Mouse (Mus musculus): ENCODE data around the gene Ranbp2.
A peak's percentile ranks its signal among the peaks of the same experiment; 100 is the strongest.
"Not testable (repeated sequence)": the region's sequence is repeated elsewhere in the genome, so short reads cannot be mapped to it uniquely, and the experiment has no call there.

Ranbp2 gene

DNA sequence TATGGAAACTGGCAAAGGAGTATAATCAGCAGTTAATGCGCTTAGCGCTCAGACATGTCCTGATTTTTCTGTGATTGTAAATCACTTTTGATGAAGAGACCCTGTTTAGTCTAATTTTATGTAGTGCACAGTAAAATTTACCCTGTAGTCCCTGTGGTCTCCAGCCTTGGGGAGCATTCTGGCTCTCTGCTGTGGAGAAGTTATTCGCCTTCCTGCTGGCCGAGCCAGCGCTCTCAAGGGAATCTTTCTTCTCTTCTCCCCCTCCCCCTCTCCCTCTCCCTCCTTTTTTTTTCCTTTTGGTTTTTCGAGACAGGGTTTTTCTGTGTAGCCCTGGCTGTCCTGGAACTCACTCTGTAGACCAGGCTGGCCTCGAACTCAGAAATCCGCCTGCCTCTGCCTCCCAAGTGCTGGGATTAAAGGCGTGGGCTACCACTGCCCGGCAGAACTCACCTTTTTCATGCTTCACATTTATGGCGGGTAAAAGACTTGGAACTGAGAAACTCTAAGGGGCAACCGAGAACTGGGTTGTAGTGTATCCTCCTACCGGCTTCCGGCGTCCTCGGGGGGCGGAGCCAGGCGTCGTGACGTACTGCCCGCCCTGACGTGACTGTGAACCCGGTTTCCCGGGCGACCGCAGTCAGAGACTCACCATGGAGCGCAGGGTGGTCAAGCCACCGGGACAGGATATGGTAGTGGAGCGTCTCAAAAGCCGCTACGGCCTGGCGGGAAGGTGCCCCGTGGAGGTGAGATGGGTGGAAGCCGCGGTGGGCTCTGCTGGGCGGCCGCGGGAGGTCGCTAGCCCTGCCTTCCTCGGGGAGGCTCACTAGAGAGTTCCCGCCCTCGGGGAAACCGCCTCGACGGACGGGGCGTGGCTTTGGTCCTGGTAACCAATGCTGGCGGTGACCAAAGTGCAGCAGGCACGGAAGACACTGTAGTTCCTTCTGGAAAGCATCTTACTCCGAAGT is 50.9 kb downstream of the Ranbp2 start, which contains the start of gene Ccdc138:
Gene Ccdc138 (plus strand): TSS at position 629 of the 965 bp plus-strand sequence.
- DNase-seq (ENCODE audit: low spot score): peak; percentile 90

DNA sequence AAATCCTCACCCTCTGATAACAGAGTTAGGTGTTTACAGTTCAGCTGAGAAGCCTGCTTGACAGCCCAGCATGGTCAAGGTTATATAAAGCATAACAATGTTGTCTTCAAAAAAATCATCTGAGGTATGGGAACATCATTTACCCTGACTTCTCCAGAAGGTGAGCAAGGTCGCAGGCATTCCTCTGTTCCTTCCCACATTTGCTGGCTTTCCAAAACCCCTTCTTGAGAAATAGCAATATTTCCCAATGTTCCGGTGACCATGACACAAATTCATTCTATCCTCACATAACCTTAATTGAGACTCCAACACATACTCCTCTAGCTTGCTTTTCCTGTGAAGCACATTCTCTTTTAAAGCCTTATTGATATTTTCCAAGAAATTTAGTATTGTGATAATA is 51.8 kb downstream of the Ranbp2 start:
- no peak for DNase-seq (ENCODE audit: low spot score)

- DNase-seq (ENCODE audit: low spot score): no peak
Observed at GRCm38 (mm10) chr10:58529358-58529757, 82.6 kb downstream of the Ranbp2 start.

DNA sequence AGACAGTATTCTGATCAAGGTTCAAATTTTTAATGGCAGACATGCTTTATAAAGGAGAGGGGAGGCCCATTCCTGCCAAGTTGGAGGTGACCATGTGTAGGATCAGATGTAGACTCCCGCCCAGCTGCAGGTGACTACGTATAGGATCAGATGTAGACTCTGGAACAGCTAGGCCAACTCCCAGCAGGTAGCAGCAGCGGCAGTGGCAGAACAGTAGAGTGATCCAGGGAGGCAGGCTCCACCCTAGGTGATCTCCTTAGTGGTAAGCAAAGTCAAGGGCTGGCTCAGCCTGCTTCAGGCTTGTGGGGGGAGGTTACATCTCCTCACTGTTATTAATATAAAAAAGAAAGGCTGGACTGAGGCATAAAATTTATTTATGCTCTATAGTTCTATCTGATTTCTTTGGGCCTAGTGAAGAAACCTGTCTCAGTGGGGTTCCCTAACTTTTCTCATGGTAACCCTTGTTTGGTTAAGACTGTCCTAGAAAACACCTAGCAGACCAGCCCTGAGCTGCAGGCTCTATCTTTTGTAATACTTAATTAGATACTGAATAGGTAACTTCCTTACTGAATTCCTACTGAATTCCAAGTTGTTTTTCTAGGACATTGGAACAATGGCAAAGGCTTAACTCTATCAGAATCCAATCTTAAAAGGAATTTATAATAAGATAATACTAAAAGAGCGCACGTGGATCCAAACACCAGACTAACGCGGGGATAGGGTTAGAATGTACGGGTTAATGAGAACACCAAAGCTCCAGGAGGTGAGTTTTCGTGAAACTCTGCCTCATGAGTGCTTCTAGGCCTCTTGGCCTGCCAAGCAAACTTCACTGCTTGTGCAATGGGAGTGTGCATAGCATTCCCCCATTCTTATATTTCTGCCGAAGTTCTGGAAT is 84.4 kb downstream of the Ranbp2 start:
- no peak for DNase-seq (ENCODE audit: low spot score)

GRCm38 (mm10) chr10:58532177-58532576 is 85.5 kb downstream of the Ranbp2 start:
- DNase-seq (ENCODE audit: low spot score): no peak

DNA sequence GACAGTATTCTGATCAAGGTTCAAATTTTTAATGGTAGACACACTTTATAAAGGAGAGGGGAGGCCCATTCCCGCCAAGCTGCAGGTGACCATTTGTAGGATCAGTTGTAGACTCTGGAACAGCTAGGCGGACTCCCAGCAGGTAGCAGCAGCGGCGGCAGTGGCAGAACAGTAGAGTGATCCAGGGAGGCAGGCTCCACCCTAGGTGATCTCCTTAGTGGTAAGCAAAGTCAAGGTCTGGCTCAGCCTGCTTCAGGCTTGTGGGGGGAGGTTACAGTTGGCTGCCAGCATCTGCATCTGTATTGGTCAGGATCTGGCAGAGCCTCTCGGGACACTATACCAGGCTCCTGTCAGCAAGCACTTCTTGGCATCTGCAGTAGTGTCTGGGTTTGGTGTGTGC is 89.6 kb downstream of the Ranbp2 start:
- not testable (repeated sequence) for DNase-seq (ENCODE audit: low spot score)

DNA sequence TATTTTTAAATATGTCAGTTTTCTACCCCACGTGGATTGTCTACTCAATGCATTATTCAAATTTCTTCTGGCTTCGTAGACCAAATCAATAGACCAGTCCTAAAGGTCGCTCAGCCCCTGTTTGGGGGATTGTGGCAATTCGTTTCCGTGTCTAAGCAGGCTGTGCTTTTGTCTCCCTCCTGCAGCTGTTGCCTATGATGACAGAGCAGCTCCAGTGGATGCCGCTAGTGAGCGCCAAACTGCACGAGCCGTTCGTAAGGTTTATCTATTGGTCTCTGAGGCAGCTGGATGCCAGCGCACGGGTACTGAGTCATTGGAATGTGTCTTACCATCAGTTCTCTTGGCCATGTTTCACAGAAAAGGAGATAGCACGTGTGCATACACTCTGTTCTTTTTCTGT is 93.9 kb downstream of the Ranbp2 start:
- no peak for DNase-seq (ENCODE audit: low spot score)
